Mouse (Mus musculus): ENCODE results near the gene Vim. TPM values are rescaled to one million over a fixed set of nuclear protein-coding genes. Genes with fewer than 3 reads are reported as not detected.
"Not testable (repeated sequence)": the region's sequence is repeated elsewhere in the genome, so short reads cannot be mapped to it uniquely, and the experiment has no call there.

Gene Vim
- total RNA-seq, 4 experiments from 2014 or later: 51.2 to 185 (median 99.0) TPM

DNA sequence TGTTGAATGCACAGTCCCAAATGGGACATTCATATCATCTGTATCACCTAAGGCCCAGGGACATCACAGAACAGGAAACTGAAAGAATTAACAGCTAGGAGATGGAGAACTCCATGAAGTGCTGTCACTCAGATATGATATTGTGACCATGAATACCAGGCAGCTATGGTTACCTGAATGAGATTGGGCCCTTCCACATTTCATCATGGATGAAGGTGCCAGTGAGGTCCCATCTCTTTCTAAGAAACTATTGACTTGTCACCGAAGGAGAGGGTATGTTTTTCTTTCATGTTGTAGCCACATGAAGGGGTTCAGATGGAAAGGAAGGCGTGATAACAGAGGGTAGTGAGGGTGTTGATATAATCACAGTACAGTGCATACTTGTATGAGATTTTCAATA, 13.3 kb upstream of the Vim start:
- DNase-seq (ENCODE audit: low spot score in 2 of 2): no peak

GRCm38 (mm10) chr2:13570122-13570521, 3.6 kb upstream of the Vim start:
- no peak for DNase-seq (ENCODE audit: low spot score in 2 of 2)

- no peak for DNase-seq (ENCODE audit: low spot score in 2 of 2)
Observed at GRCm38 (mm10) chr2:13572101-13572553, 1.6 kb upstream of the Vim start.

GRCm38 (mm10) chr2:13572647-13573407, 900 bp upstream of the Vim start:
- no peak for DNase-seq (ENCODE audit: low spot score in 2 of 2)

DNA sequence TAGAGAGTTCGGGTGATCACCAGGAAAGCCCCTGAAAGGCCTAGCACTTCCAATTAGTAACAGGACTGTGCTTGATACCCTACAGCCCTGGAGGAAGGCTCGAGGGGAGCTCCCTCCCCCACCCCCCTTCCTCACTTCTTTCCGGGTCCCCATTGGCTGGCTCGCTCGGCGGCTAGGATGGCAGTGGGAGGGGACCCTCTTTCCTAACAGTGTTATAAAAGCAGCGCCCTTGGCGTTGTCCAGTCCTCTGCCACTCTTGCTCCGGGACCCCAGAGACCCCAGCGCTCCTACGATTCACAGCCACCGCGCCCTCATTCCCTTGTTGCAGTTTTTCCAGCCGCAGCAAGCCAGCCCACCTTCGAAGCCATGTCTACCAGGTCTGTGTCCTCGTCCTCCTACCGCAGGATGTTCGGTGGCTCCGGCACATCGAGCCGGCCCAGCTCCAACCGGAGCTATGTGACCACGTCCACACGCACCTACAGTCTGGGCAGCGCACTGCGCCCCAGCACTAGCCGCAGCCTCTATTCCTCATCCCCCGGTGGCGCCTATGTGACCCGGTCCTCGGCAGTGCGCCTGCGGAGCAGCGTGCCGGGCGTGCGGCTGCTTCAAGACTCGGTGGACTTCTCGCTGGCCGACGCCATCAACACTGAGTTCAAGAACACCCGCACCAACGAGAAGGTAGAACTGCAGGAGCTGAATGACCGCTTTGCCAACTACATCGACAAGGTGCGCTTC, 506 bp downstream of the Vim start:
- no peak for DNase-seq (ENCODE audit: low spot score in 2 of 2)

DNA sequence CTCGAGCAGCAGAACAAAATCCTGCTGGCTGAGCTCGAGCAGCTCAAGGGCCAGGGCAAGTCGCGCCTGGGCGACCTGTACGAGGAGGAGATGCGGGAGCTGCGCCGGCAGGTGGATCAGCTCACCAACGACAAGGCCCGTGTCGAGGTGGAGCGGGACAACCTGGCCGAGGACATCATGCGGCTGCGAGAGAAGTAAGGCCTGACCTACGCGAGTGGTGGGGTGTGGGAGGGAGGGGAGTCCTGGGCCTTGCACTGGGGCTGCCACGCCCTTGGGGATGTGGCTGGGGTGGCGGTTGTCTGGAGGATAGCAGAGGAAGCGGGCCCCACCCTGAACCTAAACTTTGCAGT, 1.0 kb downstream of the Vim start:
- no peak for DNase-seq (ENCODE audit: low spot score in 2 of 2)

GRCm38 (mm10) chr2:13575287-13575801, 1.6 kb downstream of the Vim start:
- DNase-seq (ENCODE audit: low spot score in 2 of 2): peak; percentile 15 to 68

GRCm38 (mm10) chr2:13575926-13576325, 2.2 kb downstream of the Vim start:
- DNase-seq (ENCODE audit: low spot score in 2 of 2): no peak

- no peak for DNase-seq (ENCODE audit: low spot score in 2 of 2)
Observed at GRCm38 (mm10) chr2:13577399-13577798, 3.7 kb downstream of the Vim start.

- no peak for DNase-seq (ENCODE audit: low spot score in 2 of 2)
Observed at GRCm38 (mm10) chr2:13578473-13579152, 4.9 kb downstream of the Vim start.

GRCm38 (mm10) chr2:13579315-13579714, 5.6 kb downstream of the Vim start:
- no peak for DNase-seq (ENCODE audit: low spot score in 2 of 2)

DNA sequence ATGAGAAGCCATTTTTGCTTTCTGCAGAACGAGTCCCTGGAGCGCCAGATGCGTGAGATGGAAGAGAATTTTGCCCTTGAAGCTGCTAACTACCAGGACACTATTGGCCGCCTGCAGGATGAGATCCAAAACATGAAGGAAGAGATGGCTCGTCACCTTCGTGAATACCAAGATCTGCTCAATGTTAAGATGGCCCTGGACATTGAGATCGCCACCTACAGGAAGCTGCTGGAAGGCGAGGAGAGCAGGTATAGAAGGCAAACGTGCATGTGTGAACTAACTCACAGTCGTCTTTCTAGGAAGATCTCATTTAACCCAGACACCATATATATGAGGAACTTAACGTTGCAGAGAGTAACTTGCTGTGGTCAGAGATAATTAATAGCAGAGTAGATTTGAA, 6.3 kb downstream of the Vim start:
- DNase-seq (ENCODE audit: low spot score in 2 of 2): no peak

- no peak for DNase-seq (ENCODE audit: low spot score in 2 of 2)
Observed at GRCm38 (mm10) chr2:13582184-13582583, 8.5 kb downstream of the Vim start.

- not testable (repeated sequence) for DNase-seq (ENCODE audit: low spot score in 2 of 2)
Observed at GRCm38 (mm10) chr2:13583746-13584145, 10.0 kb downstream of the Vim start.

- DNase-seq (ENCODE audit: low spot score in 2 of 2): no peak
Observed at GRCm38 (mm10) chr2:13593328-13593727, 19.6 kb downstream of the Vim start.

DNA sequence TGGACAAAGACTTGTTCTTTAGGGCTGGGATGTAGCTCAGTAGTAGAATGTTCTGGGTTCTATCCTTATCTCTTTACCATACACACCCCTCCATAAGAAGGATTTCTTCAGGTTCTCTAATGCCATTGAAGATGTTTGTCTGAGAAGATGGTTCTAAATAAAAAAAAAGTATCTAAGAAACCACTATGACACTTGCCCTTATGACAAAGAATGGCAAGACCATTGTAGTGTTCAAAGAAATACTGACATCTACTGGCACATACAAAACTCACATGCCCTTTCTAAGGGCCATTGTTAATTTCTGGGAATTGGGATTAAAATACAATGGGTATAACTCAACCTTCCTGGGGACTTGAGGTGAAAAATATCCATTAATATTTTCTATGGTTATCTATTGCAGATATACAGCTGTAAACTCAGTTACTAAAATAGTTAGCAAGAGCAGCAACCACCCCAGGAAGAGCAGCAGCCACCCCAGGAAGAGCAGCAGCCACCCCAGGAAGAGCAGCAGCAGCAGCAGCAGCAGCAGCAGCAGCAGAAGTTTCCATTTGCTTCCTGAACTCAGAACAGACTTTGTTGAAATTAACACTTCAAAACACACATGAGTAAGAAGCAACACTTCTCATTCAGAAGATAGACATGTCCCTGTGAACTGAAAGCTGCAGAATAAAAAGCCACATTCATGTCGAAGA, 23.4 kb downstream of the Vim start:
- no peak for DNase-seq (ENCODE audit: low spot score in 2 of 2)

GRCm38 (mm10) chr2:13598166-13598565, 24.4 kb downstream of the Vim start:
- no peak for DNase-seq (ENCODE audit: low spot score in 2 of 2)

DNA sequence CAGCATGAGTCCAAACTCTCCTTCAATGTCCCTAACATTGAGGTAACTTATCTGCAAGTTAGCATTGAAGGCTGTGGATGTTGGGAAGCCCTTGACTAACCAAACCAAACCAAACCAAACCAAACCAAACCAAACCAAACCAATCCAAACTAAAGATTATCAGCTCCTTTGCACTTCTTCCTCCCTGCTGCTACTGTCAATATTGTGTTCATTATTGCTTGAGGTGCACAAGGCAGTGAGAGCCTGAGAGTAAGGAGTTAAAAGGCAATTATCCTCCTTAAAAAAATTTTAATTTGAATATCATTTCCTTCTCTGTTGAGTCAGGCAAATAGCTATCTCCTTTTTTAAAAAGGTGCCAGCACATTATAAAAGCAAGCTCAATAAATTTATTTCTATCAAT, 29.4 kb downstream of the Vim start:
- DNase-seq (ENCODE audit: low spot score in 2 of 2): no peak

DNA sequence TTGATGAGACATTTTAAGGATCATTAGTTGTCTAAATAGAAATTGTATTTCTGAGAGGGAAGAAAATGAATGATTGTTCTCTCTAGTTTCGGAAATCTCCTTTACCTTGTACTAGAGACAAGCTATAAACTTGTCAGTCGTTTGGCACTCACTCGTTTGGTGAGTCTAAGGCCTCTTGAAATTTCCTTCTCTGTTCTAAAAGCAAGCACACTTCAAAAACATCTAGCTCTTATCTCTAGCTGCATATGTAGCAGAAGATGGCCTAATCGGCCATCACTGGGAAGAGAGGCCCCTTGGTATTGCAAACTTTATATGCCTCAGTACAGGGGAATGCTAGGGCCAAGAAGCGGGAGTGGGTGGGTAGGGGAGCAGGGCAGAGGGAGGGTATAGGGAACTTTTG, 29.9 kb downstream of the Vim start:
- not testable (repeated sequence) for DNase-seq (ENCODE audit: low spot score in 2 of 2)

DNA sequence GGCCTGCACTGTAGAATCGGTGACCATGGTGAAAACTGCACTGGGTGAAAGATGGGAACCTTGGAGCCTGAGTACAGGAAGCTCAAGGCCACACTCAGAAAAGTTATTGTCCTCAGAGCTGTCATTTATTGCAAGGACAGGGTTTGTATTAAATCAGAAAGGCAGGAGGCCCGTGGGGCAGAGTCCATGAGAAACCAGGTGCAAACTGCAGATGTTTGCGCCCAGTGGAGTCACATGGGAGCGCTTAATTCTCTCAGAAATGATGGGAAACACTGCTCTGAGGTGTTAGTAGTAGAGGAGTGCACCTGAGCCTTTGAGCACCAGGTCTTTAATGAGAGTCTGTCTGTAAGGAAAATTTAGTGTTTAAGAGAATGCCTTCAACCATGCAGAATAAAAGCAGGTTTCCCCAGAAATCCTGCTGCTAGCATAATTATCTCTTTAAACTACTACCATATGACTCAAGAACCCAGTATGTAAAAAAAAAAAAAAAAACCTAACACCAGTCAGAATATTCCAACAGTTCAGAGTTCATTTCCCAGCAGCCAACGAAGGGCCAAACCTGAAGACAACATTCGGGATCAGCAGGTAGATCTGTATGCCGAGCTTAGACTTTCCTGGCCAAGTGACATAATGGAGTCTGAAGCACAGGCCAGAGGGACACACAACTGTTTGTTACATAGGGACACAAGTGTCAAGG, 56.6 kb downstream of the Vim start:
- no peak for DNase-seq (ENCODE audit: low spot score in 2 of 2)

Data from layer of hippocampus, adult 8-10 months (tissue).